Mouse (Mus musculus): ENCODE measurements around the gene Pex12. TPM values are rescaled to one million over a fixed set of nuclear protein-coding genes. Genes with fewer than 3 reads are reported as not detected.
"Not testable (repeated sequence)": the region's sequence is repeated elsewhere in the genome, so short reads cannot be mapped to it uniquely, and the experiment has no call there.

Gene Pex12
- polyA plus RNA-seq, 1 experiment, result 11.8 TPM

- no peaks in the 10 kb centered on the region for H3K9me3 ChIP-seq (replicated peaks; ENCODE audit: control insufficient read depth, insufficient read depth, low read length, poor library complexity, severe bottlenecking)
- TF ChIP-seq CTCF (IDR thresholded peaks at IDR 0.05; ENCODE audit: low read depth, low read length) (no peak), POLR2A (IDR thresholded peaks at IDR 0.05; ENCODE audit: insufficient read depth, low read length) (peak; percentile 99)
- no peaks in the 10 kb centered on the region for H3K36me3 ChIP-seq (ENCODE audit: control insufficient read depth, insufficient read depth, low read length, poor library complexity, severe bottlenecking)
- peak overlapping the region; percentile 54 for H3K9ac ChIP-seq (ENCODE audit: low read depth, poor library complexity, severe bottlenecking)
- peaks cover 2% of the 10 kb centered on the region for H3K4me1 ChIP-seq (ENCODE audit: control insufficient read depth, insufficient read depth, low read length)
- H3K27ac ChIP-seq (ENCODE audit: insufficient read depth, low read length), result 0 out of 2 replicates have a peak overlapping the region, but pooled peaks have one; percentile 26
- peak overlapping the region; percentile 87 for H3K4me3 ChIP-seq (ENCODE audit: low read depth, low read length)
- no peaks in the 10 kb centered on the region for H3K27me3 ChIP-seq (ENCODE audit: control insufficient read depth, insufficient read depth, low read length, poor library complexity, severe bottlenecking)
Observed at GRCm38 (mm10) chr11:83271151-83271950, 31.0 kb downstream of the Pex12 start.

GRCm38 (mm10) chr11:83270842-83271150 is 31.6 kb downstream of the Pex12 start:
- no peaks in the 10 kb centered on the region for H3K9me3 ChIP-seq (replicated peaks; ENCODE audit: control insufficient read depth, insufficient read depth, low read length, poor library complexity, severe bottlenecking)
- H3K4me1 ChIP-seq (ENCODE audit: control insufficient read depth, insufficient read depth, low read length), result peaks cover 2% of the 10 kb centered on the region
- H3K4me3 ChIP-seq (ENCODE audit: low read depth, low read length), result peak overlapping the region; percentile 87
- H3K36me3 ChIP-seq (ENCODE audit: control insufficient read depth, insufficient read depth, low read length, poor library complexity, severe bottlenecking), result no peaks in the 10 kb centered on the region
- peak overlapping the region; percentile 54 for H3K9ac ChIP-seq (ENCODE audit: low read depth, poor library complexity, severe bottlenecking)
- H3K27me3 ChIP-seq (ENCODE audit: control insufficient read depth, insufficient read depth, low read length, poor library complexity, severe bottlenecking), result no peaks in the 10 kb centered on the region
- no peak for TF ChIP-seq EP300 (IDR thresholded peaks at IDR 0.05; ENCODE audit: insufficient read depth, low read depth, low read length)
- TF ChIP-seq POLR2A (IDR thresholded peaks at IDR 0.05; ENCODE audit: insufficient read depth, low read length), result no peak
- TF ChIP-seq CTCF (IDR thresholded peaks at IDR 0.05; ENCODE audit: low read depth, low read length), result no peak
- H3K27ac ChIP-seq (ENCODE audit: insufficient read depth, low read length), result no peak overlapping the region

GRCm38 (mm10) chr11:83263146-83263545 is 39.2 kb downstream of the Pex12 start:
- Histone ChIP-seq H3K4me3 (ENCODE audit: low read depth, low read length) (no peak overlapping the region), H3K4me1 (ENCODE audit: control insufficient read depth, insufficient read depth, low read length) (no peaks in the 10 kb centered on the region), H3K9ac (ENCODE audit: low read depth, poor library complexity, severe bottlenecking) (no peak overlapping the region), H3K36me3 (ENCODE audit: control insufficient read depth, insufficient read depth, low read length, poor library complexity, severe bottlenecking) (no peaks in the 10 kb centered on the region), H3K9me3 (replicated peaks; ENCODE audit: control insufficient read depth, insufficient read depth, low read length, poor library complexity, severe bottlenecking) (no peaks in the 10 kb centered on the region), H3K27me3 (ENCODE audit: control insufficient read depth, insufficient read depth, low read length, poor library complexity, severe bottlenecking) (no peaks in the 10 kb centered on the region), H3K27ac (ENCODE audit: insufficient read depth, low read length) (no peak overlapping the region)
- TF ChIP-seq EP300 (IDR thresholded peaks at IDR 0.05; ENCODE audit: insufficient read depth, low read depth, low read length), result no peak
- TF ChIP-seq POLR2A (IDR thresholded peaks at IDR 0.05; ENCODE audit: insufficient read depth, low read length), result no peak
- no peak for TF ChIP-seq CTCF (IDR thresholded peaks at IDR 0.05; ENCODE audit: low read depth, low read length)

- Histone ChIP-seq H3K27ac (ENCODE audit: insufficient read depth, low read length) (no peak overlapping the region), H3K9ac (ENCODE audit: low read depth, poor library complexity, severe bottlenecking) (no peak overlapping the region), H3K4me1 (ENCODE audit: control insufficient read depth, insufficient read depth, low read length) (no peaks in the 10 kb centered on the region), H3K4me3 (ENCODE audit: low read depth, low read length) (no peak overlapping the region), H3K36me3 (ENCODE audit: control insufficient read depth, insufficient read depth, low read length, poor library complexity, severe bottlenecking) (no peaks in the 10 kb centered on the region), H3K27me3 (ENCODE audit: control insufficient read depth, insufficient read depth, low read length, poor library complexity, severe bottlenecking) (no peaks in the 10 kb centered on the region), H3K9me3 (replicated peaks; ENCODE audit: control insufficient read depth, insufficient read depth, low read length, poor library complexity, severe bottlenecking) (no peaks in the 10 kb centered on the region)
- TF ChIP-seq POLR2A (IDR thresholded peaks at IDR 0.05; ENCODE audit: insufficient read depth, low read length) (no peak), CTCF (IDR thresholded peaks at IDR 0.05; ENCODE audit: low read depth, low read length) (no peak), EP300 (IDR thresholded peaks at IDR 0.05; ENCODE audit: insufficient read depth, low read depth, low read length) (no peak)
Observed at GRCm38 (mm10) chr11:83262673-83263072, 39.7 kb downstream of the Pex12 start.

GRCm38 (mm10) chr11:83257211-83257610 is 45.2 kb downstream of the Pex12 start:
- H3K27ac ChIP-seq (ENCODE audit: insufficient read depth, low read length); H3K9me3 ChIP-seq (replicated peaks; ENCODE audit: control insufficient read depth, insufficient read depth, low read length, poor library complexity, severe bottlenecking); H3K27me3 ChIP-seq (ENCODE audit: control insufficient read depth, insufficient read depth, low read length, poor library complexity, severe bottlenecking); H3K36me3 ChIP-seq (ENCODE audit: control insufficient read depth, insufficient read depth, low read length, poor library complexity, severe bottlenecking); H3K4me3 ChIP-seq (ENCODE audit: low read depth, low read length); H3K9ac ChIP-seq (ENCODE audit: low read depth, poor library complexity, severe bottlenecking); H3K4me1 ChIP-seq (ENCODE audit: control insufficient read depth, insufficient read depth, low read length): not testable (repeated sequence)

Other genes with a start within 250 kb of the Pex12 start
- gene Slfn2, start 237.5 kb downstream of the Pex12 start, polyA plus RNA-seq (2011; ENCODE audit: insufficient read depth, insufficient read length, low read depth, missing spikeins), result 0.62 TPM in 1 of 2 replicates, not detected in the other
- not detected in 2 replicates for gene Slfn1, start 185.7 kb downstream of the Pex12 start, polyA plus RNA-seq (2011; ENCODE audit: insufficient read depth, insufficient read length, low read depth, missing spikeins)
- not detected in 2 replicates for gene Slfn4, start 127.4 kb downstream of the Pex12 start, polyA plus RNA-seq (2011; ENCODE audit: insufficient read depth, insufficient read length, low read depth, missing spikeins)
- 0.41 and 1.2 TPM in 2 replicates for gene Slfn3, start 111.3 kb downstream of the Pex12 start, polyA plus RNA-seq (2011; ENCODE audit: insufficient read depth, insufficient read length, low read depth, missing spikeins)
- gene Slfn14, start 15.9 kb downstream of the Pex12 start, polyA plus RNA-seq (2011; ENCODE audit: insufficient read depth, insufficient read length, low read depth, missing spikeins), result not detected in 2 replicates
- 190 and 196 TPM in 2 replicates for gene Ap2b1, start 3.6 kb downstream of the Pex12 start, polyA plus RNA-seq (2011; ENCODE audit: insufficient read depth, insufficient read length, low read depth, missing spikeins)
- 1.1 and 1.6 TPM in 2 replicates for gene Rasl10b, start 106.6 kb upstream of the Pex12 start, polyA plus RNA-seq (2011; ENCODE audit: insufficient read depth, insufficient read length, low read depth, missing spikeins)
- not detected in 2 replicates for gene Gas2l2, start 126.9 kb upstream of the Pex12 start, polyA plus RNA-seq (2011; ENCODE audit: insufficient read depth, insufficient read length, low read depth, missing spikeins)
- not detected in 2 replicates for gene 1700020L24Rik, start 135.1 kb upstream of the Pex12 start, polyA plus RNA-seq (2011; ENCODE audit: insufficient read depth, insufficient read length, low read depth, missing spikeins)
- 0.26 and 0.52 TPM in 2 replicates for gene Mmp28, start 160.5 kb upstream of the Pex12 start, polyA plus RNA-seq (2011; ENCODE audit: insufficient read depth, insufficient read length, low read depth, missing spikeins)
- 324 and 326 TPM in 2 replicates for gene Taf15, start 170.5 kb upstream of the Pex12 start, polyA plus RNA-seq (2011; ENCODE audit: insufficient read depth, insufficient read length, low read depth, missing spikeins)
- not detected in 2 replicates for gene Heatr9, start 219.6 kb upstream of the Pex12 start, polyA plus RNA-seq (2011; ENCODE audit: insufficient read depth, insufficient read length, low read depth, missing spikeins)
- gene Ccl5, start 227.9 kb upstream of the Pex12 start, polyA plus RNA-seq (2011; ENCODE audit: insufficient read depth, insufficient read length, low read depth, missing spikeins), result not detected in 2 replicates

Measured in ES-Bruce4 (cell line).